Mouse (Mus musculus): ENCODE data around the gene Ccdc157. TPM values are rescaled to one million over a fixed set of nuclear protein-coding genes. Genes with fewer than 3 reads are reported as not detected.
A peak's percentile ranks its signal among the peaks of the same experiment; 100 is the strongest.

The Ccdc157 gene
- total and polyA plus RNA-seq, 2 experiments from 2014 or later = 10.7 to 22.0 TPM

DNA sequence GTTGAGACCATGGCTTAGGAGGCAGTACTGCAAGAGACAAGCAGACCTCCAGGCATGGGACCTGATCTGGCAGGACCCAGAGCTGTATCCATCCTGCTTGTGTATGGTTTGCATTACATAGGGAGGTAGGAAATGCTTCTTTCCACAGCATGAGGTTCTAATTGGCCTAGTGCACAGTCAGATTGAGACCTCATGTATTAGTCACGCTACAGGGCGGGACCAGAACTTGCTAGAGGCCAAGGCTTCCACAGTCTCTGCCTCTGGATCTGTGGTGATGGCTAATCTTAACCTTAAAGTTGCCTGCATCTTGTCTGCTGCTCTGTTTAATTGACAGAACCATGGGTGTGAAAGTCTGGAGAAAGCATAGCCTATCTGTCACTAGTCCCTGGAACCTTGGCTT, 4.6 kb upstream of the Ccdc157 start:
- no peak overlapping the region for H3K9ac ChIP-seq (replicated peaks; ENCODE audit: low read length, poor library complexity, severe bottlenecking)

DNA sequence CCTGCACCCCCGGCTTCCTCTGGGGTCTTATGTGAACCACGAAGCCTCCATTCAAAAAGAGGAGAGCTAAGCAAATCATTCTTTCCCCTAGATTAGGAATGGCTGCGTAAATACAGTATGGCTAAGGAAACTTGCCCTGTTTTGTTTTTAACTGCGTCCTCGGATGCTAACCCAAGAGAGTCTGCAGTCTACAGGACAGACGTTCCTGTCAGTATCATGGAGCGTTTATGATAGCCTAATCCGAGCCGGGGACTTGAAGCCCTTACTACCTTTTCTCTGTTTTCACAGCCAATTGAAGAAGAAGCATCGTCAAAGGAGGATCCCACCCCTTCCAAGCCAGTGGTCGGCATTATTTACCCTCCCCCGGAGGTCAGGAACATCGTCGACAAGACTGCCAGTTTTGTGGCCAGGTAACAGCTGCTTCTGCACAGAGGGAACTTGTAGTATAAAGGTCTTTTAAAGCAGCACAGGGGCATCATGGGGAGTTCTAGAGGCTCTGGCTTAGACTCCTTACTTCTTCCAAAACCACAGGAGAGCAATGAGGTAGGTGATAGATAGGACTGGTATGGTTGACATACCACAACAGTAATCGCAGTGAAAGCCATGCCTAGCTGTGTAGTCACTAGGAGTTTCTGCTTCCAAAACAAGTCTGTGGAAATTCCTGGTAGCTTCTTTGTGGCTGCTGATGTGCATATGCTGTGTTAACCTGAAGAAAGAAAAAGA, 826 bp upstream of the Ccdc157 start:
- H3K4me2 ChIP-seq (ENCODE audit: low read depth, low read length, poor library complexity, severe bottlenecking) = peak overlapping the region; percentile 83
- H3K4me3 ChIP-seq (ENCODE audit: low read depth, low read length) = peak overlapping the region; percentile 75
- ATAC-seq (ENCODE audit: low FRiP score) (no peak), DNase-seq (ENCODE audit: low spot score) (no peak)
- no peaks in the 10 kb centered on the region for H3K9me3 ChIP-seq (ENCODE audit: low read length)
- peak overlapping the region; percentile 91 for H3K9ac ChIP-seq (replicated peaks; ENCODE audit: low read length, poor library complexity, severe bottlenecking)
- H3K27me3 ChIP-seq (ENCODE audit: insufficient read depth, low read length) = no peaks in the 10 kb centered on the region
- no peak for TF ChIP-seq CTCF (IDR thresholded peaks at IDR 0.05)
- WGBS = 6% methylated on average over 15 of the region's 15 CpGs
- peaks cover 11% of the 10 kb centered on the region; the same call in 1 of the 2 replicates for H3K4me1 ChIP-seq (ENCODE audit: insufficient read depth, low read length)
- peaks cover 24% of the 10 kb centered on the region for H3K36me3 ChIP-seq (ENCODE audit: insufficient read depth, low read length)
- H3K27ac ChIP-seq (ENCODE audit: low read depth, low read length) = peak overlapping the region; percentile 95

More for the DNA sequence above, 4.6 kb upstream of the Ccdc157 start:
- no peak overlapping the region for H3K4me2 ChIP-seq (ENCODE audit: low read depth, low read length, poor library complexity, severe bottlenecking)
- peaks cover 9% of the 10 kb centered on the region; the same call in 1 of the 2 replicates for H3K4me1 ChIP-seq (ENCODE audit: insufficient read depth, low read length)
- no peaks in the 10 kb centered on the region for H3K9me3 ChIP-seq (ENCODE audit: low read length)
- no peaks in the 10 kb centered on the region for H3K27me3 ChIP-seq (ENCODE audit: insufficient read depth, low read length)
- DNase-seq (ENCODE audit: low spot score) = no peak
- H3K27ac ChIP-seq (ENCODE audit: low read depth, low read length) = no peak overlapping the region
- WGBS = 81% methylated on average over 2 of the region's 2 CpGs
- TF ChIP-seq CTCF (IDR thresholded peaks at IDR 0.05) = no peak
- ATAC-seq (ENCODE audit: low FRiP score) = no peak
- H3K36me3 ChIP-seq (ENCODE audit: insufficient read depth, low read length) = peaks cover 50% of the 10 kb centered on the region
- H3K4me3 ChIP-seq (ENCODE audit: low read depth, low read length) = no peak overlapping the region

DNA sequence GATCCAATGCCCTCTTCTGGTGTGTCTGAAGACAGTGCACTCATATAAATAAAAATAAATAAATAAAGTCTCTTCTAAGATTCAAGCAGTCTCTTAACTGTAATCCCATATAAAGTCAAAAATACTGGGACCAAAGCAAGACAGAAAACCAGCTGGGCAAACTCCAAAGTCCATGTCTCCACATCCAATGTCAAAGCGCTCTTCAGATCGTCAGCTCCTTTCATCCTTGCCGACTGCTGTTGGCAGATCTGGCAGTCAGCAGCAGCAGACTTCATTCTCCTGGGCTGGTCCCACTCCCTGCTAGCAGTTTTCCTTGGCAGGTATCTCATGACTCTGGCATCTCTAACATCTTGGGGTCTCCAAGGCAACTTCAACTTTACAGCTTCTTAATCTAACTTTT, 1.4 kb downstream of the Ccdc157 start:
- no peak for DNase-seq (ENCODE audit: low spot score)
- Histone ChIP-seq H3K36me3 (ENCODE audit: insufficient read depth, low read length) (peaks cover 9% of the 10 kb centered on the region), H3K4me3 (ENCODE audit: low read depth, low read length) (no peak overlapping the region), H3K4me1 (ENCODE audit: insufficient read depth, low read length) (peaks cover 11% of the 10 kb centered on the region; the same call in 1 of the 2 replicates), H3K4me2 (ENCODE audit: low read depth, low read length, poor library complexity, severe bottlenecking) (peak overlapping the region; percentile 6; the same call in 1 of the 2 replicates), H3K27me3 (ENCODE audit: insufficient read depth, low read length) (no peaks in the 10 kb centered on the region), H3K9ac (replicated peaks; ENCODE audit: low read length, poor library complexity, severe bottlenecking) (no peak overlapping the region), H3K27ac (ENCODE audit: low read depth, low read length) (no peak overlapping the region), H3K9me3 (ENCODE audit: low read length) (no peaks in the 10 kb centered on the region)
- TF ChIP-seq CTCF (IDR thresholded peaks at IDR 0.05) = no peak
- no peak for ATAC-seq (ENCODE audit: low FRiP score)
- WGBS = 78% methylated on average over 3 of the region's 3 CpGs

DNA sequence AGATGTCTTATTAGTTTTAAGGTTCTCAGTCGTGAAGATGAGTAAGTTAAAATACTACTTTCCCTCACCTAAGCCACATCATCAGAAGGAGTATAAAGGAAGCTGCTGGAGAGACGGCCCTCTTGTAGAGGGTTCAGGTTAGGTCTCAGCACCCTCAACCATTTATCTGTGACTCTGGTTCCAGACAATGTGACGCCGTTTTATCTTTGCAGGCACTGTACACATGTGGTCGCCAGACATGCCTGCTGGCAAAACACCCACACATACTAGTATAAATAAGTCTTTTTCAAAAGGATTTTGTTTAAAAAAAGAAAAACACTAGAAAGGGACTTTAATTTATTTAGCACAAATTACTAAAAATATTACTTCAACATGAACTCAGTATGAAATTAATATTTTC, 4.5 kb downstream of the Ccdc157 start:
- Histone ChIP-seq H3K9ac (replicated peaks; ENCODE audit: low read length, poor library complexity, severe bottlenecking) (no peak overlapping the region), H3K36me3 (ENCODE audit: insufficient read depth, low read length) (0 out of 2 replicates have a peak, but pooled peaks cover 3% of the 10 kb centered on the region), H3K27me3 (ENCODE audit: insufficient read depth, low read length) (no peaks in the 10 kb centered on the region), H3K4me1 (ENCODE audit: insufficient read depth, low read length) (0 out of 2 replicates have a peak, but pooled peaks cover 4% of the 10 kb centered on the region), H3K4me2 (ENCODE audit: low read depth, low read length, poor library complexity, severe bottlenecking) (no peak overlapping the region), H3K4me3 (ENCODE audit: low read depth, low read length) (no peak overlapping the region), H3K27ac (ENCODE audit: low read depth, low read length) (no peak overlapping the region), H3K9me3 (ENCODE audit: low read length) (no peaks in the 10 kb centered on the region)
- no peak for TF ChIP-seq CTCF (IDR thresholded peaks at IDR 0.05)
- ATAC-seq (ENCODE audit: low FRiP score) (no peak), DNase-seq (ENCODE audit: low spot score) (no peak)
- WGBS = 86% methylated on average over 5 of the region's 5 CpGs

DNA sequence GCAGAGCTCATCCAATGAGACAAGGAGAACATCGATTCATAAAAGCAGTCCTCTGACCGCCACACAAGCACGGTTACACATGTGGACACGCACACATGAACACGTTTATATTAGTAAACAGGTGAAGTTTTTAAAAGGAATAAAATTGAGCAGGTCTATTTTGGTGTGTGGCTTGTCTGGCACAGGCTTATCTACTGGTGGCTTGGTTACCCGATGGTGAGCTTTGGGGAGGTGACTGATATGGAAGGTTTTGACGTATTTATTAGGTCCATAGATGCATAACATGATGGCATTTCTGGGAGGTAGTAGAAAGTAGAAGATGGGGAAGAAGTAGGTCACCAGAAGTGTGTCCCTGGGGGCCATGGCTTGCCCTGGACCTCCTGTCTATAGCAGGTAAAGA, 6.4 kb downstream of the Ccdc157 start:
- H3K4me2 ChIP-seq (ENCODE audit: low read depth, low read length, poor library complexity, severe bottlenecking) = no peak overlapping the region
- no peaks in the 10 kb centered on the region for H3K27me3 ChIP-seq (ENCODE audit: insufficient read depth, low read length)
- H3K36me3 ChIP-seq (ENCODE audit: insufficient read depth, low read length) = peaks cover 8% of the 10 kb centered on the region; the same call in 1 of the 2 replicates
- ATAC-seq (ENCODE audit: low FRiP score) = no peak
- H3K4me1 ChIP-seq (ENCODE audit: insufficient read depth, low read length) = no peaks in the 10 kb centered on the region
- H3K27ac ChIP-seq (ENCODE audit: low read depth, low read length) = no peak overlapping the region
- no peak for DNase-seq (ENCODE audit: low spot score)
- TF ChIP-seq CTCF (IDR thresholded peaks at IDR 0.05) = no peak
- WGBS = 95% methylated on average over 7 of the region's 7 CpGs
- no peaks in the 10 kb centered on the region for H3K9me3 ChIP-seq (ENCODE audit: low read length)
- H3K4me3 ChIP-seq (ENCODE audit: low read depth, low read length) = no peak overlapping the region
- H3K9ac ChIP-seq (replicated peaks; ENCODE audit: low read length, poor library complexity, severe bottlenecking) = no peak overlapping the region

DNA sequence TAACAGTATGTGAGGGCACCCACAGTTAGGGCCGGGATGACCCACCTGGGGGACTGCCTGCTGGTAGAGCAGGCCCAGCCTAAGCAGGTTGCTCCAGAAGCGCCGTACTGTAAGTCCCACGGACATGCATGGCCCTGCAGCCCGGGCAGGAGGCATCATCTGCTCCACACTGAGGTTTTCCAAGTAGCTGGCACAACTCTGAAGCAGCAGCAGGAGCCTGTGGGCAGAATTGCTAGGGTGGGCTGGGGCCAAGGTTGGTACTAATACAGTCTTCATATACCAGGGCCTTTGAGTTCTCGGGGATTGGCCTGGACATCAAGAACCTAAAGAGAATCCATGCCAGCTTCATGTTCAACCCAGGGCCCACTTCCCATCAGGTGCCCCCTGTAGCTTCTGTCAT, 10.2 kb downstream of the Ccdc157 start:
- DNase-seq (ENCODE audit: low spot score) (no peak), ATAC-seq (ENCODE audit: low FRiP score) (no peak)
- no peak for TF ChIP-seq CTCF (IDR thresholded peaks at IDR 0.05)
- Histone ChIP-seq H3K27ac (ENCODE audit: low read depth, low read length) (no peak overlapping the region), H3K36me3 (ENCODE audit: insufficient read depth, low read length) (peaks cover 19% of the 10 kb centered on the region), H3K9me3 (ENCODE audit: low read length) (no peaks in the 10 kb centered on the region), H3K9ac (replicated peaks; ENCODE audit: low read length, poor library complexity, severe bottlenecking) (no peak overlapping the region), H3K4me3 (ENCODE audit: low read depth, low read length) (no peak overlapping the region), H3K27me3 (ENCODE audit: insufficient read depth, low read length) (no peaks in the 10 kb centered on the region), H3K4me1 (ENCODE audit: insufficient read depth, low read length) (no peaks in the 10 kb centered on the region), H3K4me2 (ENCODE audit: low read depth, low read length, poor library complexity, severe bottlenecking) (no peak overlapping the region)
- 90% methylated on average over 6 of the region's 6 CpGs for WGBS

All from midbrain, postnatal 0 days (tissue).